Mouse (Mus musculus): Measurements from ENCODE around the gene Bri3.
A peak's percentile ranks its signal among the peaks of the same experiment; 100 is the strongest.

Gene Bri3

DNA sequence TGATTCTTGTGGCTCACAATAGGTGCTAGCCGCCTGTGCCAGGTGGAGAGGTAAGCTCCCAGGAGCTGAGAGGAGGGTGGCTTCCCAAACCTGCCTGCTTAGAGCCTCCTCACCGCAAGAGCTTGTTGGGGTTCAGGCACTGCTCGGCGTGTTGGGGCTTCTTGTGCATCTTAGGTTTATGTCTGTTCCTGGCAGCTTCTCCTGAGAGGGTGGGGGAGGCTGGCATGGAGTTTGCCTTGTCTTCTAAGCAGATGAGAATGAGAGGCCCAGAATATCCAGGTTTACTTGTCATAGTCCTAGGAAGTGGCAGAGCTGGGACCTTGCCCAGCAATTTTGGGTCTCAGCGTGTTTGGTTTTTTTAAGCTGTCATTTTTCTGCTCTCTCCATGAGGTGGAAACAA is 17.6 kb downstream of the Bri3 start:
- no peak for DNase-seq (ENCODE audit: low spot score in 2 of 2)

DNA sequence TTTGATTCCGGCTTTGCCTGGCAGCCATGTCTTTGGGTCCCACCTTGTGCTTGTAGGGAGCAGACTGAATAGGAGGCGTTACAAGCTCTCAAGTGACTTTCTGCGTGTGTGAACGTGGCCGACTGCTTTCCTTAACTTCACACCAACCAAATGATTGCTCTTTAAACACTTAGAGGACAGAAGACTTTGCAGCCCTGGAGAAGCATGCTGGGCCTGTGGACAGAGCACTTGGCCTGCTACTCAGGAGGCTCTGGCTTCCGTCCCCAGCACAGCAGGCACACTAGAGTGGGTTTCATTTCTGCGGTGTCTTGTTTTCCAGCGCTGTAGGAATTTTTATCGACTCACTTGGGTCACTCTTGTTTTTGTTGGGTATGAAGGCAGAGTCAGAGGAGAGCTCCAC is 18.8 kb downstream of the Bri3 start:
- no peak for DNase-seq (ENCODE audit: low spot score in 2 of 2)

DNA sequence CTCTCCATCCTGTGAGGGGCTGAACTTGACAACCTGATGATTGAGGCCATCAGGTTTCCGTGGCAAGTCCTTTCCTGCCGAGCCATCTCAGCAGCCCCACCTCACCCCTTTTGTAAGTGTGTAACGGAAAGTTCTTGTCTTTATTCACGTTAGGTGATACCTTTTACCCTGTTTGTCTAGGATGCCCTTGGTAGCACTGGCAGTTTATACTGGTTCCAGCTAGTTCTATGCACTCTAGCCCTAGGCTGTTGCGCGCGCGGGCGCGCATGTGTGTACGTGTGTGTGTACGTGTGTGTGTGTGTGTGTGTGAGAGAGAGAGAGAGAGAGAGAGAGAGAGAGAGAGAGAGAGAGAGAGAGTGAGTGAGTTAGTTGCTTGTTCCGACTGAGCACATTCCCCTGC is 19.3 kb downstream of the Bri3 start:
- DNase-seq (ENCODE audit: low spot score in 2 of 2) = no peak

DNA sequence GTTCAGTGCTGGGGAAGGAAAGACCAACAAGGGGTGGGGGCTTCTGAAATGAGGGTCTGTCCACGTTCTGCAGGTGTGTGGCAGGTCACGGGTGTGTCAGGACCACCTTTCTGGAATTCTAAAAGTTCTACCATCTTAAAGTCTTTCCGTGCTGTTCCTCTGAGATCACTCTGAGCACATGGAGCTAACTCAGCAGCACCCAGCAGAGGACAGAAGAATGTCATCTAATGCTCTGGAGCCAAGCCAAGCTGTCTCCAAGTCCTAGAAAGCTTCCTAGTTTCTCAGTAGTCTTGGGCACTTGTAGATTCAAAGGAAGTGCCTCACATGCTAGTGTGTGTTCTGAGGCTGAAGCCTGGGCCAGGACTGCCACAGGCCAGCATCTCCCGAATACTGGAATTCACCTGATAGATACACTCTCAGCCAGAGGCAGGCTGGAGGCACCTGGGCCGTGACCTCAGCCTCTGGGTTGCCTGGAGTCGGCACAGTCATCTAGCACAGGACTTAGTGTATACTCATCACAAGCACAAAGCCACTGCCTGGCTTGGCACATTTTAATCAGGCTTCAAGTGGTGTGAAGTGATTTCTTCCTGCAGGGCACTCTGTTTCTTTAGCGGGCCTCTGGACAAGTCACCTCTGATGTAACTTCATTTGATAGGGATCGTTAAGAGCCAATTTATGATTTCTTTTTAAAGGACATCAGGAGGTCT is 23.5 kb downstream of the Bri3 start:
- DNase-seq (ENCODE audit: low spot score in 2 of 2) = peak; percentile 53 to 72

DNA sequence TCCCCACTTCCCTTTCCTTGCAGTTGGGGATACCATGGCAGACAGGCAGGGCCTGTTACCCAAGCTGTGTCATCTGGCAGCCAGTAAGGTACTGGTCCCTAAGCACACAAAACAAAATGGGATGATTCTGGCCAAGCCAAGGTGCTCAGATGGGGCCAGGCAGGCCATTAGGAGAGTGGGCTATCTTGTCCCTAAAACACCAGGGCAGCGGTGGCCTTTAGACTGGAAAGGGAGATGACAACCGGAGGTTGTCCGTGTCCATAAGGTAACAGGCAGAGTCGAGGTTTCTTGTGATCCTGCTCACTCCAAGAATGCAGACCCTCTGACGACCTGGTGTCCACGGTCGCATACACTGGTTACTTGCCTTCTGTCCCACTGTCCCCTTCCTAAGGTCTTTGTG is 25.7 kb downstream of the Bri3 start:
- no peak for DNase-seq (ENCODE audit: low spot score in 2 of 2)

DNA sequence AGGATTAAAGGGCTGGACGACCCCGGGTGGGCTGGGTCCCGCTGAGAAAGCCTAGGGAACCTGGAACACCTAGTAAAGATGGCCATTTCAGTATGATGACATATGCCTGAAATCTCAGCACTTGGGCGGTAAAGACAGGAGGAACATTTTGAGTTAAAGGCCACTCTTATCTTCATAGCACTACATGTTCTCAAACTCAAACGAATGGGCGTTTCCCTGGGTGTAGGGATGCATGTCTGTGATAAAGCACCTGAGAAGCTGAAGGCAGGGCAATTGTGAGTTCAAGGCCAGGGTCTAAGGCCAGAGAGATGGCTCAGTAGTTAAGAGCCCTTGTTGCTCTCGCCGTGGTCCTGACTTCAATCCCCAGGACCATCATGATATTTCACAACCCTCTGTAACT is 26.2 kb downstream of the Bri3 start:
- no peak for DNase-seq (ENCODE audit: low spot score in 2 of 2)

DNA sequence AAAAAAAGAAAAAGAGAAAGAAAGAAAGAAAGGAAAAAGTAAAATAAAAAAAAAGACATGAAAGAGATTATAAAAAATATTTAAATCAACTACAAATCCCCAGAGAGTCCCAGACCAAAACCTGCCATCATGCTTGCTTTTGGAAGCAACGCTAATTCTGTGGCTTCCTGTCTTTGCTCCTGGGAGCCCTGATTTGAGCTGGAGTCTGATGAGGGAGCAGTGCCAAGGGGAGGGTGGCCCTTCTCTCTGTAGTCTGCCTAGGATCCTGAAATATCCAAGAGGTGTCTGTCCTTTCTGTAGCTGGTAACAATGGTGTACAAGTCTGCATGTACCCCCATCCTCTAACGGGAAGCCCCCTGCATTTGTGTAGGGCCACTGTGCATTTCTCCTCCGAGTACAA is 26.9 kb downstream of the Bri3 start:
- peak; percentile 58 to 61 for DNase-seq (ENCODE audit: low spot score in 2 of 2)

DNA sequence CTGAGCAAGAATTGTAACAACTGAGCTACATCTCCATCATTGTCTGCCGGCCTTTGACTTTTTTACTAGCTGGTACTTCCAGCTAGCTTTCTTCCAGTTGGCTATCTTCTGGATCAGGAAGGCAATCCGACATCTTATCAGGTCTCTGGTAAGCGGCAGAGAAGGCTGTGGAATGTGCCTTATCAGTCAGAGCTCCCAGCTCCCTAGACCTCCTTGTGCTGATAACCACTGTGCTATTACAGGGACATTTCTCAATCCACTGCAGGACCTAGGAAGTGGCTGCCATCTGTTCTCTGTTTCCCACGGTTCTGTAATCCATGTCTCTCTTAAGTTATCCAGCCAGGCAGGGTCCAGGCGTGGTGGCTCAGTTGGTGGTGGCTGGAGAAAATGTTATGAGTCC is 27.5 kb downstream of the Bri3 start:
- no peak for DNase-seq (ENCODE audit: low spot score in 2 of 2)

DNA sequence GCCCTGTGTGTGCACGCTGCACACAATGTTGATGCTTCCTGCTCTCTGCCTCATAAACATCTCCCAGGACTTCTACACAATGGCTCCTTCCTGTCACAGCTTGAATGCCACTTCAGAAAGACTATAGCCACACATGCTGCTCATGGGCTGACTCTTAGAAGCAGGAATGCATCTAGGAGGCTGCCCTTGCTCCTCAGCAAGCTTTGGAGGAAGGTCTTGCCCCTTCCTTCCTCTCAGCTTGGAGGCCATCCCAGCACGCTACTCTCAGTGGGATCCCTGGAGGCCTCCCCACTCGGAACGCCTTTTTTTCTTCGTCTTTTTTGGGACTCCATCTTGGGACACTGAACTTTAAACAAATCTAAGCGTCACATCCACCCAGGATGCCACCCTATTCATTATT is 30.7 kb downstream of the Bri3 start:
- no peak for DNase-seq (ENCODE audit: low spot score in 2 of 2)

DNA sequence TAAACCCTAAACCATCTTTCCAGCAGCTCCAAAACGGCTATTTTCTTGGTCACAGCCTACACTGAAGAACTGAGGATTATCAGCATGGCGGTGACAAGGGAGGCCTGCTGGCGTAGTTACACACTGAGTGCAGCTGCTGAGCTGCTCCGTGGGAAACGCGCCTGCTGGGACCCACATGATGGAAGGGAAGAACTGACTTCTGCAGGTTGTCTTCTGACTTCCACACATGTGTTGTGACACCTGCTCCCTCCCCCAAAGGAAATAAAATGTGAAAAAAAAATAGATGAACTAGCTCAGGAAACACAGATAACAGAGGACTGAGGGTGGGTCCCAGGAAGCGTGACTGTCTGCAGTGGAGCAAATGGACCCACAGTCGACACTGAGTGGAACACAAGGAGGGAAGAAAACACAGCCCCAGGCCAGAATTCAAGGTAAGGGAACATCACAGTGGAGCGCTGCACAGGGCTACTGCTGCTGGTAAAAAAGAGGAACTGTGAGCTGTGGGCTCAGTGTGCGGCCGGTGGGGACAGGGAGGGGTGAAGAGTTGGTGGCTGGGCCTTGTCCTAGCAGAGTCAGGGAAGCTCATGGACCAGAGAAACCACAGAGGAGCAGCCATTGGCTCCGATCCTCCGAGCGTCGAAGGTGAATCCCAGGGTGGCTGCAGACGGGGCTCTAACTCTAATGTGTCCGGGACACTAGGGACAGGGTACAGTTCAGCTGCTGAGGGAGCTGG is 32.8 kb downstream of the Bri3 start:
- no peak for DNase-seq (ENCODE audit: low spot score in 2 of 2)

DNA sequence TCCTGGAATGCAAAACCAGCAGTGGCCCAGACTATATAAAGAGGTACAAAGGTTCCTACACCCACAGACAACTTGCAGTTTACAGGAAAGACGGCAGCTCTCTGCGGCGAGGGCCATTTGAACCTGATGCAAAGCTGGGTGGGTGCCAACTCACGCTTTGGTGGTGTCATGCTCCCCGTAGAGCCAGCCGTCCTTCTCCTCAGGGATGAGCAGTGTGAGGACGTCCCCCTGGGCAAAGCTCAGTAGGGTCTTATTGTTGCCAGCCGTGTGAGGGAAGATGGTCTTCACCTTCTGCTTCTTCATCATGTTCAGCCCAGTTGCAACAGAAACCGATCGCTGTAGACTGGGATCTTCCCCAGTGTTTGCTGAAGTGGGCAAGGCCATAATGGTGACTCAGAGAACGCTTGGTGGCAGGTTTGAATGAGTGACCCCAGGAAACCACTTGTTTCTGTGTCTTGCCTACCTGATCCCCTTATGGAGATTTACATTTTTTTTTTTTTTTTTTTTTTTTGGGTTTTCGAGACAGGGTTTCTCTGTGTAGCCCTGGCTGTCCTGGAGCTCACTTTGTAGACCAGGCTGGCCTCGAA is 34.2 kb downstream of the Bri3 start:
- no peak for DNase-seq (ENCODE audit: low spot score in 2 of 2)

DNA sequence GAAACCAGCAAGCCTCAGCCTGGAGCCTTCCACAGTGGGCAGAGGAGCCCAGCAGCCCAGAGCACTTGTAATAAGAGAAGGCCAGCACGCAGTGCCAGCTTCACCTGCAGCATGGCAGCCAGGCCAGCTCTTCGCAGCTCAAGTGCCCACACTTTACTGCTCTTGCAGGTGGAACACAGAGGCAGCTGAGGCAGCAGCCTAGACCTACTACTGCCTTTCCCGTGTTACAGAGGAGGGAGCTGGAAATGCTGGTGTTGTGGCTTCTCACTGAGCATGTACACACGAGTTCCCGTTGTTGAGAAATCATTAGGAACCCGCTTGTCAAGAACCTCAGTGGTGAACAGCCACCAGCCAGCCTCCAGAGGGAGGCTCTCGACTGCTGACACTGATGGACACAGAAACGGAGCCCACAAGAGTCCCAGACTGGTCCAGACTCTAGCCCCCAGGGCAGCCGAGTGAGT is 34.9 kb downstream of the Bri3 start:
- no peak for DNase-seq (ENCODE audit: low spot score in 2 of 2)

DNA sequence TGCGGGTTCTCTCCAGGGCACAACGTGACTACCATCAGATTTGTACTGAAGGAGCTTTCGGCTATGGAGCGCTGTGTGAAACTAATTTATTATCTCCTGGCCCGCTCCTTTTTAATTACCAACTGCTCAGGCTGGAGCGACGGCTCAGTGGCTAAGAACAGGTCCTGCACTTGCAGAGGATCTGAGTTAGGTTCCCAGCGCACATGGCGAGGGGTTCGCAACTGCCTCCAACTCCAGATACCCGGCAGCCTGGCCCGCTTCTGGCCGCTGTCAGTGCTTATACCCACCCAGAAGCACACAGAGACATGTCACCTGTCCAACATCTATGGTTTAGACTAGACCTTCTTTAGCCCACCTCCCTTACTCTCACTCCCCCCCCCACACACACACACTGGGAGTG is 35.7 kb downstream of the Bri3 start:
- DNase-seq (ENCODE audit: low spot score in 2 of 2) = no peak

DNA sequence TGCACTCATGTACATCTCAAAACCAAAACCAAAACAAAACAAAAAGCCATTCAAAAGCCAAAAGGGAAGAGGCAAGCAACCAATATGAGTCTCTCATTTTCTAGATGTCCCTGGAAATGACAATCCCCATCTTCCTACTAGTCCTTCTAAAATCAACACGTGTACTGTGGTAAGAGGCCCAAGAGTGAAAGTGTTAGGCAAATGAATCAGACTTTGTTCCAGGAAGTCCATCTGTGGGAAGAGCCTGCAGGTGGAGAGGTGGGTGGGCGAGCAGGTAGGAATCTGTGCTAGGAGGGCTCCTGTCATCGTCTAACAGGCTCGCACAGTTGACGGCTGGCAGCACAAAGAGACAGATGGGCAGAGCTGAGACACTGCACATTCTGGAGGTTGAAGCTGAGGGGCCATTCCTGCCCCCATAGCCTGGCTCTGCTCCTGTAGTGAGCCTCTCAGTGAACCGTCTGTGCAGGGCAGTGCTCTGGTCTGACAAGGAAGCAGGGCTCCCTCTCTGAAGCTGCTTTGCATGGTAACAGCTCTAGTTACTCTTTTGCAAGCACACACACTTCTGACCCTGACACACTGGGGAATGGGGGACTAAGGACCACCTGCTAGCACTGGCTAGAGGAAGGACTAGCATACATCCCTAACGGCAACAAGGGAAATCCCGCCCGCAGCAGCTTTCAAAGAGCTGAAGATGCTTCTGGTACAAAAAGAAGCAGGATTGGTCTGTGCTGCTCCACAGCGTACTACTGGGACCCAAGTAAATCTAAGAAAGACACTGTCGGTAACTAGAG is 38.4 kb downstream of the Bri3 start:
- DNase-seq (ENCODE audit: low spot score in 2 of 2) = no peak

DNA sequence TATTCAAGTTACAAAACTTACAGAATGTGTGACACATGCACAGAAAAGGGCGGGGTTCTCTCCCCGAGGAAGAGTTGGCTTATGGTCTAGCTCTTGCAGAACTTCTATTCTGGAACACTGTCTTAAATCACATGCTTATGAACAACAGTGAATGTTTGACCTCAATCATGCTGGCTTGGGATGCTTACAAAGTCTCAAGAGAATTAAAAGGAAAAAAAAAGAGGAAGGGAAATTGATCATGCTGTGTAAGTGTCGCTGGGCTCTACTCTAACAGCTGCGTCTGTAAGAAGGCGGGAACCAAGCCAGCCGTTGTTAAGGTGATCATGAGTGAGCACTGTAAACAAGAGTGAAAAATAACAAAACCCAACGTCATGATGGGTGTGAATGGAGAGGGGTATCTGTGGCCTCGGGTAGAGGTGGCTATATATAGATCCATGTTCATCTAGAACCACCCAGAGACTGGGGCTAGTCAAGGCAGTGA is 39.4 kb downstream of the Bri3 start:
- peak in 1 of 2 experiments; percentile 57 for DNase-seq (ENCODE audit: low spot score in 2 of 2)

DNA sequence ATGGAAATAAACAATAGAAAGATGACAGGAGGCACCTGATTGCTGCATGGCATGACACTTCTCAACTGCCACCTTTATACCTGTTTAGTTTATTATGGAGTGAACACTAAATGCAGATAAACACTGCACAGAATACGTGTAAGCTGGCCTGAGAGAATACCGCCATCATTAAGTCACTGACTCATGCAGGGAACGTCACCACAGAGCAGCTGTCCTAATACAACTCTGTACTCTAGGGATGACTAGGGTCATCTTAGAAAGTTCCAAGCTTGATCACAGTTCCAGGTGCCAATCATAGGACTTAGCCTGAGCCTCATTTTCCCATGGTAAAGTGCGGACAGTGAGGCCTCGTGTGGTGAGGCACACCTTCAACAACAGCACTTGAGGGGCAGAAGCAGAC is 40.4 kb downstream of the Bri3 start:
- no peak for DNase-seq (ENCODE audit: low spot score in 2 of 2)

DNA sequence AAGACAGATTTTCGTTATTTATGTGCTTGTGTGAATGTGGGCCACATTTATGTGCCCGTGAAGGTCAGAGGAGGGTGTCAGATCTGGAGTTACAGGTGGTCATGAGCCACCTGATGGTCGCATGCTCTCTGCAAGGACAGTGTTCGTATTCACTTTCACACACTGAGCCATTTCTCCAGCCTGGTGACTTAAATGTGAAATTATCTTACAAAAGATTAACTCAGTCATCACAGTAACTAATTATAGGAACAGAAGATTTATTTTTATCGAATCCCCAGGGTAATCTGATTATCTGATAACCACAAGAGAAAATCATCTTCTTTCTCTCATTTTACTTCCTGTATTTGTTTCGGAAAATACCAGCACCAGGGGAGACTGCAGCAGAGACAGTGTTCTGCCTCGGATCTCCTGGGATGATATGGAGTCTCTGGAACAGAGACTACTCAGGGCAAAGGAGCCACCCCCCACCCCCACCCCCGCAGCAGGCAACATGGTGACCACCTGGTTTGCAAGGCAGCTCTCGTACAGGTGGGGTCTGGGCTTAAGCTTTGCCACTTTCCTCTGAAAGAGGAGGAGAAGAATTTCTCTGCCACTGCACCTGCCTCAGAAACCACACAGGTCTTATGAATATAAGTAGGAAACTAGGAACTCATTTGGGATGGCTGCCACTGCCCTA is 42.5 kb downstream of the Bri3 start:
- no peak for DNase-seq (ENCODE audit: low spot score in 2 of 2)

DNA sequence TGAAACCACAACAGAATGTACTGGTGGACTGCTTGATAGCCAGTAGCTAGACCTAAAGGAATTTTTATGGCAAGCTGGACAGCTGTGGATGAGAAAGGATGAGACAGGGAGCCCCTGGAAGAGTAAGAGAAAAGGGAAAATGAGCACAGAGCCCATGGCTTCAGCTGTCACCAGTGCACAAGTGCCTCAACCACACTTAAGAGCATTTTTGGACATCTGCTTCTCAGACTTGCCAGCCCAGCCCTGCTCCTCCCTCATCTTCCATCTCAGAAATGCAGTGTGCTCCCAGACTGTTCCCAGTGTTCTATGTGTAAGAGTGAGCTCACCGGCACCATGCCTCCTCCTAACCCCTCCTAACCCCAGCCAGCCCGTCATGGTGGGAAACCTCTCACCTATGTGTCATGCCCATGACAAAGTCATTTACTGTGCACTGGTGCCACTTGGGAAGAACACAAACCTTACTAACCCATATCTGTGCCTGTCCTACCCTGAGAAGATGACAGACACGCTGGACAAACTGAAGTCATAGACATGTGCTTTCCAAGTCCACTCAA is 43.1 kb downstream of the Bri3 start:
- DNase-seq (ENCODE audit: low spot score in 2 of 2) = no peak

DNA sequence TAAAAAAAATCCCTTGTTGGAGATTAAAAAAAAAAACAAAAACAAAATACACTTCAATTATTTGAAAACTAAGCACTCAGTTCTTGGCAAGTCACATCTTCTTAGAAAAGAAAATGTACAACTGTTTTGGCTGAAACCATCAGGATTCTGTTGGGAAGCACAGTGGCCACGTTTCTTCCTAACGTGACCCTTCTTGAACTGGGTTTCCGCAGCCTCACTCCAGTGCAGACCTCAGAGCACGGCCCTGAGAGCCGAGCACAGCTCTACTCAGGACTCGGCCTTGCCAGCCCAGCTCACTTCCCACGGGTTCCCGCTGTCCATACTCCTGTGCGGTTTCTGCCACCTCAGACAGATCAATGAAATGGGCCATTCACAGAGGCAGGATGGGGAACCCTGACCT is 44.2 kb downstream of the Bri3 start:
- peak; percentile 43 to 48 for DNase-seq (ENCODE audit: low spot score in 2 of 2)

DNA sequence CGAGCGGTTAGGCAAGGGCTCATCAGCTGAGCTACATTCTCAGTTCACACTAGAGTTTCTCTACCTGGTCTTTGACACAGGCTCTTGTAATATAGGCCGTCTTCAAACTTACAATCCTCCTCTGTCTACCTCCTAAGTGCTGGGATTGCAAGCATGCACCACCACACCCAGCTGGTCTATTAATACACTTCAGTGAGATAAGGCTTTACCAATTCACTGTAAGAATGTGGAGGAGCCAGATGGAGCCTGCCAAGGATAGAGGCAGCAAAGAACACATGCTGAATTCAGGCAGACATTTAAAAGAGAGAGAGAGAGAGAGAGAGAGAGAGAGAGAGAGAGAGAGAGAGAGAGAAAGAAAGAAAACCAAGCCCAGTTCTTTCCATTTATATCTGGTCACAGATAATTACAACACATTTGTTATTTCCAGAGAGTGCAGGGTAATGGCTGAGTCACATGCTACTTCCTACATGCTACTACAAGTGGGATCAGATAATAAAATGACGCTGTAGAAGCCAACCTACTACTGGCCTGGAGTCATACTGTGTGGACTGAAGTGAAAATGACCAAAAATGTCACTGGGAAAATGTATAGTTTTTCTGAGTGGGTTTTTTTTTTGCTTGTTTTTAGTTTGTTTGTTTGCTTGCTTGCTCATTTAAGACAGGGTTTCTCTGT is 45.7 kb downstream of the Bri3 start:
- DNase-seq (ENCODE audit: low spot score in 2 of 2) = peak in 1 of 2 experiments; percentile 45

DNA sequence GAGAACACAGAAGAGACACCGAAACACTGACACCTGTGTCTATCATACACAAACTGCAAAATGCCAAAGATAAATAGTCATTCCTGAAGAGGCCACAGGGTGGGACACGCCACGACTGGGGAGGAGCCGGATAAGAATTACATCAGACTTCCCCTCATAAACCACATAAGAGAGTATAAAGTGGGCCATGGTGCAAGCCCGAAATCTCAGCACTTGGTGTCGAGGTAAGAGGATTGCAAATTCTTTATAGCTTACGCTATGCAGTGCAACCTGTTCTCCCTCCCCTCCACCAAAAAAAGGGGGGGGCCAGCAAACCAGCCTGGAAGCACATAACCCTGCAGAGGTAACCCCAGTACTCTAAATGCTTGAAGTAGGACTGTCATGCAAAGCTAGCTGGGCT is 50.7 kb downstream of the Bri3 start:
- DNase-seq (ENCODE audit: low spot score in 2 of 2) = no peak
